Mouse (Mus musculus) adrenal gland, adult 18-20 months (tissue): Measurements from ENCODE around the gene Atp7b. TPM values are rescaled to one million over a fixed set of nuclear protein-coding genes. Genes with fewer than 3 reads are reported as not detected.

Source experiments
- total RNA-seq, 2 experiments: library from RNA; stranded (reverse); gene quantifications; 1 replicate in 1 of 2; 2 replicates in 1 of 2; pipeline ENCODE4 v1.2.3; 2021

Gene Atp7b
- total RNA-seq, 2 experiments from 2014 or later = 0.83 to 1.2 TPM

Other genes with a start within 250 kb of the Atp7b start
- gene Defb50, start 236.8 kb downstream of the Atp7b start, total RNA-seq = not detected
- not detected for gene Defb2, start 220.4 kb downstream of the Atp7b start, total RNA-seq
- gene Defb10, start 201.4 kb downstream of the Atp7b start, total RNA-seq = not detected
- gene Defb9, start 174.9 kb downstream of the Atp7b start, total RNA-seq = not detected
- not detected for gene Defb11, start 153.9 kb downstream of the Atp7b start, total RNA-seq
- gene Defb15, start 127.6 kb downstream of the Atp7b start, total RNA-seq = not detected
- gene Defb35, start 122.0 kb downstream of the Atp7b start, total RNA-seq = not detected
- not detected for gene Defb13, start 113.5 kb downstream of the Atp7b start, total RNA-seq
- not detected for gene Fam90a1a, start 101.6 kb downstream of the Atp7b start, total RNA-seq
- not detected for gene Ccdc70, start 90.5 kb downstream of the Atp7b start, total RNA-seq
- gene Alg11, start 416 bp upstream of the Atp7b start, total RNA-seq = 10 to 100 TPM; 32.7 to 46.0 TPM
- 1 to 10 TPM; 4.0 to 6.5 TPM for gene Nek5, start 64.7 kb upstream of the Atp7b start, total RNA-seq
- 1 to 10 TPM; 5.1 to 5.5 TPM for gene Nek3, start 106.1 kb upstream of the Atp7b start, total RNA-seq
- 1 to 10 TPM; 1.3 to 1.6 TPM for gene Ckap2, start 125.5 kb upstream of the Atp7b start, total RNA-seq
- 10 to 100 TPM; 31.9 to 34.3 TPM for gene Vps36, start 132.5 kb upstream of the Atp7b start, total RNA-seq
- gene Thsd1, start 167.0 kb upstream of the Atp7b start, total RNA-seq = 1 to 10 TPM; 2.1 to 2.3 TPM
- gene Tpte, start 223.1 kb upstream of the Atp7b start, total RNA-seq = not detected